Mouse (Mus musculus): ENCODE results near the gene A430078G23Rik. TPM values are rescaled to one million over a fixed set of nuclear protein-coding genes. Genes with fewer than 3 reads are reported as not detected.

A430078G23Rik gene
- polyA plus RNA-seq, 1 experiment from 2014 or later, result 1.7 TPM

DNA sequence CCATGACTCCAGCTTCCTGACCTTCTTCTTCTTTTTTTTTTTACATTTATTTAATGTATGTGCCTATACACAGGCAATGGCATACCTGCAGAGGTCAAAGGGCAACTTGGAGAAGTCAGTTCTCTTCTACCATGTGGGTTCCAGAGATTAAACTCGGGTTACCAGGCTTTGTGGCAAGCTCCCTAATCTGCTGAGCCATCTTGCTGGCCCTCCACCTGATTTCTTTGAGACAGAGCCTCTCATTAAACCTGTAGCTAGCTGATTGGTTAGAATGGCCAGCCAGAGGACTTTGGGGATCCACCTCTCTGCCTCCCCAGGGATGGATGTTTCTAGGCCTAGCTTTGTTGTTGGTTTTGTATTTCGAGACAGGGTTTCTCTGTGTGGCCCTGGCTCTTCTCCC, 57.9 kb downstream of the A430078G23Rik start:
- no peak for DNase-seq
- no peak overlapping the region for H3K27ac ChIP-seq (ENCODE audit: low read depth)

DNA sequence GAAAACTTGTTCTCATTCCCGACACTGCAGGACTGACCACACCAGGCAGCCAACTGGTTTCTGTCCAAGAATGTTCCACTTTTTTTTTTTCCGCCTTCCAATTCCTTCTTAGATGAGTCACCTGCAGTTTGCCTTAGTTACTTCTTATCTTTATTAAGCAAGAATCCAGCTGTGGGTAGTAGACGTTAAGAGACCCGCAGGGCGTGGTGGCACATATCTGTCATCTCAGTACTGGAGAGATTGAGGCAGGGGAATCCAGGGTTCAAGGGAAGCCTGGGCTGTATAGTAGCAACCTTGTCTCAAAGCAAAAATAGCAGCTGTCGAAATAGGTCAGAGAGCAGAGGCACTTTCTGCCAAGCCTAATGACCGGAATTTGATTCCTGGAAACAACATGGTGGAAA, 58.7 kb downstream of the A430078G23Rik start:
- Histone ChIP-seq H3K4me2 (ENCODE audit: low read depth, low read length) (no peak overlapping the region), H3K9me3 (ENCODE audit: low read length) (no peaks in the 10 kb centered on the region), H3K4me3 (ENCODE audit: low read depth, low read length) (no peak overlapping the region), H3K9ac (replicated peaks) (no peak overlapping the region), H3K4me1 (ENCODE audit: insufficient read depth) (peaks cover 38% of the 10 kb centered on the region), H3K27me3 (ENCODE audit: insufficient read depth, low read length) (no peaks in the 10 kb centered on the region), H3K36me3 (replicated peaks; ENCODE audit: insufficient read depth, low read length) (no peaks in the 10 kb centered on the region; the same call in 1 of the 2 replicates), H3K27ac (ENCODE audit: low read depth) (peak overlapping the region; percentile 66)
- WGBS (ENCODE audit: insufficient replicate concordance), result 45% methylated on average over 7 of the region's 7 CpGs
- no peak for TF ChIP-seq CTCF (IDR thresholded peaks at IDR 0.05; ENCODE audit: low read depth)
- peak; percentile 77 for TF ChIP-seq EP300 (IDR thresholded peaks at IDR 0.05; ENCODE audit: low read depth)
- peak; percentile 69 for ATAC-seq
- no peak for DNase-seq

More for the DNA sequence above, 57.9 kb downstream of the A430078G23Rik start:
- H3K36me3 ChIP-seq (replicated peaks; ENCODE audit: insufficient read depth, low read length), result peaks cover 3% of the 10 kb centered on the region; the same call in 1 of the 2 replicates
- no peaks in the 10 kb centered on the region for H3K27me3 ChIP-seq (ENCODE audit: insufficient read depth, low read length)
- no peak overlapping the region for H3K4me3 ChIP-seq (ENCODE audit: low read depth, low read length)
- no peaks in the 10 kb centered on the region for H3K9me3 ChIP-seq (ENCODE audit: low read length)
- WGBS (ENCODE audit: insufficient replicate concordance), result 72% methylated on average over 2 of the region's 2 CpGs
- ATAC-seq, result 0 out of 2 replicates have a peak, but pooled peaks have one; percentile 11
- no peak overlapping the region for H3K4me2 ChIP-seq (ENCODE audit: low read depth, low read length)
- H3K4me1 ChIP-seq (ENCODE audit: insufficient read depth), result peaks cover 40% of the 10 kb centered on the region
- H3K9ac ChIP-seq (replicated peaks), result no peak overlapping the region
- TF ChIP-seq CTCF (IDR thresholded peaks at IDR 0.05; ENCODE audit: low read depth) (no peak), EP300 (IDR thresholded peaks at IDR 0.05; ENCODE audit: low read depth) (peak; percentile 62; the same call in 1 of the 2 replicates)

DNA sequence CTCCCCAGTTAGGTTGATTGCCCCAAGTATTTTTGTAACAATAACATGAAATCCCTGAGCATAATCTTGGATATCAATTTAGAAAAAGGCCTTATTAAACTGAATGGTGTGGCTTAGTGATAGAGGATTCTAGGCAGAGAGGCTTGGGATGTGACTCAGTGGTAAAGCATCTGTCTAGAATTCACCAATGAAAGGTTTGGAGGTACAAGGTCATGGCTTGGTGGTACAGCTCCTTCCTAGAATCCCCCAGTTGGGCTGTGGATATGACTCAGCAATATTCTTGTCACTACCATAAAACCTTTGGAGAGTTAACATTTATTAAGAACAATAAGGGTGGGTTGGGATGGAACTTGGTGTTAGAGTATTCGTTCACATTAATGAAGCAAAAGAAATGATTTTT, 59.6 kb downstream of the A430078G23Rik start:
- 87% methylated on average over 1 of the region's 1 CpGs for WGBS (ENCODE audit: insufficient replicate concordance)
- peaks cover 40% of the 10 kb centered on the region for H3K4me1 ChIP-seq (ENCODE audit: insufficient read depth)

DNA sequence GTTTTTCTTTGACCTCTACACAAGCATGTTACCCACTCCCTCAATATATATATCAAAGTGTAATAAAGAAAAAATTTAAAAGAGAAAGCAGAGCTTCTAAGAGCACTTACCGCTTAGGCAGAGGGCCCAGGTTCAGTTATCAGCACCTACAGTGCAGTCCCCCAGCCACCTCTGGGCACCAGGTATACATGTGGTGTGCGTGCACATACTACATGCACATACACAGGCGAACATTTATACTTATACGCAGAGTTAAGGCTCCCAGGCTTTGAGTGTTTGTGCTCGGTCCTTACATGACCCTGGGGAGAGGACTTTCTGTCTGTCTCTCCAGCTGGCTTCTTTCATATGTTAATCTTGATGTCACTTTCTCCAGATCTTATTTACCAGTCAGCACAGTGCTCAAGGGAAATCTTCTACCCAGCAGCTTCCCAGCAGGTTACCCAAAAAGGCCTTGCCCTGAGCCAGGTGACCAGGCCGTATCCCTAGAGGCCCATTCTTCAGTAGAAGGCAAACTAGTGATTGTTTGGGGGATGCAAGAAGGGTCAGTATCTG, 61.5 kb downstream of the A430078G23Rik start:
- Histone ChIP-seq H3K4me2 (ENCODE audit: low read depth, low read length) (no peak overlapping the region), H3K4me3 (ENCODE audit: low read depth, low read length) (no peak overlapping the region), H3K27ac (ENCODE audit: low read depth) (0 out of 2 replicates have a peak overlapping the region, but pooled peaks have one; percentile 13), H3K9ac (replicated peaks) (no peak overlapping the region), H3K9me3 (ENCODE audit: low read length) (no peaks in the 10 kb centered on the region), H3K4me1 (ENCODE audit: insufficient read depth) (peaks cover 45% of the 10 kb centered on the region), H3K36me3 (replicated peaks; ENCODE audit: insufficient read depth, low read length) (peaks cover 5% of the 10 kb centered on the region; the same call in 1 of the 2 replicates), H3K27me3 (ENCODE audit: insufficient read depth, low read length) (no peaks in the 10 kb centered on the region)
- 85% methylated on average over 6 of the region's 6 CpGs for WGBS (ENCODE audit: insufficient replicate concordance)
- no peak for ATAC-seq
- DNase-seq, result no peak
- TF ChIP-seq CTCF (IDR thresholded peaks at IDR 0.05; ENCODE audit: low read depth) (no peak), EP300 (IDR thresholded peaks at IDR 0.05; ENCODE audit: low read depth) (no peak)

More for the DNA sequence above, 59.6 kb downstream of the A430078G23Rik start:
- Histone ChIP-seq H3K9ac (replicated peaks) (no peak overlapping the region), H3K36me3 (replicated peaks; ENCODE audit: insufficient read depth, low read length) (no peaks in the 10 kb centered on the region; the same call in 1 of the 2 replicates), H3K4me2 (ENCODE audit: low read depth, low read length) (no peak overlapping the region), H3K27ac (ENCODE audit: low read depth) (no peak overlapping the region), H3K27me3 (ENCODE audit: insufficient read depth, low read length) (no peaks in the 10 kb centered on the region), H3K4me3 (ENCODE audit: low read depth, low read length) (no peak overlapping the region), H3K9me3 (ENCODE audit: low read length) (no peaks in the 10 kb centered on the region)
- DNase-seq (no peak), ATAC-seq (no peak)
- TF ChIP-seq EP300 (IDR thresholded peaks at IDR 0.05; ENCODE audit: low read depth) (no peak), CTCF (IDR thresholded peaks at IDR 0.05; ENCODE audit: low read depth) (no peak)

DNA sequence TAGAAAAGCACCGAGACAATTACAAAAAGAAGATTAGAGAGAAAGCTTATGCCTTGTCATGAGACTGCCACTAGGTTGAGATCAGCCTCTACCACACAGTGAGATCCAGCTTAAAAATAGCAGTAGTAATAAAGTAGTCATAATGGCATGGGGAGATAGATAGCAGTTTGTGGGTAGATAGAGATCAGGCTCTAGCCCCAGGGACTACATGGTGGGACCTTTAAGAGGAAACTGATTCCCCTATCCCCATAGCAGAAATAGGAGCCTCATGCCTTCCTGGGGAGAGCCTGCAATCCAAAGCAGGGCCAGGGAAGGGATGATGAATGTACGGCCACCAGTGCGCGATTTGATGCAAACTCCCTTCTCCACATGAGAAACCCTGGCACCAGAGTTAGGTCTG, 62.0 kb downstream of the A430078G23Rik start:
- no peak for TF ChIP-seq CTCF (IDR thresholded peaks at IDR 0.05; ENCODE audit: low read depth)
- TF ChIP-seq EP300 (IDR thresholded peaks at IDR 0.05; ENCODE audit: low read depth), result no peak
- peak overlapping the region; percentile 55 for H3K27ac ChIP-seq (ENCODE audit: low read depth)
- no peaks in the 10 kb centered on the region for H3K27me3 ChIP-seq (ENCODE audit: insufficient read depth, low read length)
- H3K36me3 ChIP-seq (replicated peaks; ENCODE audit: insufficient read depth, low read length), result peaks cover 9% of the 10 kb centered on the region; the same call in 1 of the 2 replicates
- H3K9me3 ChIP-seq (ENCODE audit: low read length), result no peaks in the 10 kb centered on the region
- ATAC-seq (no peak), DNase-seq (no peak)
- H3K4me2 ChIP-seq (ENCODE audit: low read depth, low read length), result no peak overlapping the region
- peaks cover 45% of the 10 kb centered on the region for H3K4me1 ChIP-seq (ENCODE audit: insufficient read depth)
- no peak overlapping the region for H3K9ac ChIP-seq (replicated peaks)
- no peak overlapping the region for H3K4me3 ChIP-seq (ENCODE audit: low read depth, low read length)
- WGBS (ENCODE audit: insufficient replicate concordance), result 71% methylated on average over 4 of the region's 4 CpGs

DNA sequence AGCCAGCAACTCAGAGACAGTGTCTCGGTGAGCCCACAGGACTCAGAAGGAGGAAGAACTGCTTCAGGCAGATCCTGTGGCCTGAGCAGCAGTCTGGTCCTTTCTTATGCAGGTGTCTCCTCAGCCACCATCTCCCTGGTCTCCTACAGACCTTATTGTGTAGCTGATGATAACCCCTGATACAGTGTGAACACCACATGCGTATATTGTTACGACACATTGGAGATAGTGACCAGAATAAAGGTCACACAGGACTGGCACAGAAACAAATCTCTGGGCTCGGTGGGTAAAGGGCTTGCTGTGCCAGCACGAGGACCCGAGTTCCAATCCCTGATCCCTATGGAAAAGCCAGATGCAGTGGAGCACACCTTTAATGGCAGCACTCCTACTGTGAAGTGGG, 62.4 kb downstream of the A430078G23Rik start:
- Histone ChIP-seq H3K27me3 (ENCODE audit: insufficient read depth, low read length) (no peaks in the 10 kb centered on the region), H3K9me3 (ENCODE audit: low read length) (no peaks in the 10 kb centered on the region), H3K27ac (ENCODE audit: low read depth) (peak overlapping the region; percentile 55), H3K9ac (replicated peaks) (no peak overlapping the region), H3K4me2 (ENCODE audit: low read depth, low read length) (no peak overlapping the region), H3K4me3 (ENCODE audit: low read depth, low read length) (no peak overlapping the region), H3K36me3 (replicated peaks; ENCODE audit: insufficient read depth, low read length) (peaks cover 9% of the 10 kb centered on the region; the same call in 1 of the 2 replicates), H3K4me1 (ENCODE audit: insufficient read depth) (peaks cover 45% of the 10 kb centered on the region)
- WGBS (ENCODE audit: insufficient replicate concordance), result 67% methylated on average over 6 of the region's 6 CpGs
- no peak for TF ChIP-seq CTCF (IDR thresholded peaks at IDR 0.05; ENCODE audit: low read depth)
- TF ChIP-seq EP300 (IDR thresholded peaks at IDR 0.05; ENCODE audit: low read depth), result no peak
- DNase-seq (no peak), ATAC-seq (peak; percentile 27; the same call in 1 of the 2 replicates)
